Mouse (Mus musculus): Measurements from ENCODE around the gene Ddx21. TPM values are rescaled to one million over a fixed set of nuclear protein-coding genes. Genes with fewer than 3 reads are reported as not detected.

Ddx21 gene
- polyA plus RNA-seq, 1 experiment from 2014 or later = 9.6 TPM

GRCm38 (mm10) chr10:62577673-62578337 lies 24.3 kb downstream of the Ddx21 start:
- WGBS = under 1% methylated on average over 54 of the region's 54 CpGs
- Histone ChIP-seq H3K4me1 (replicated peaks; ENCODE audit: control insufficient read depth, insufficient read depth, low read length) (peaks cover 6% of the 10 kb centered on the region; the same call in 1 of the 2 replicates), H3K36me3 (ENCODE audit: control insufficient read depth, insufficient read depth) (peaks cover 35% of the 10 kb centered on the region), H3K4me3 (ENCODE audit: low read depth, low read length) (peak overlapping the region; percentile 96), H3K4me2 (replicated peaks; ENCODE audit: low read depth) (peak overlapping the region; percentile 88), H3K9me3 (ENCODE audit: control insufficient read depth) (no peaks in the 10 kb centered on the region), H3K27ac (ENCODE audit: low read depth, low read length) (peak overlapping the region; percentile 65), H3K9ac (ENCODE audit: low read depth, low read length) (peak overlapping the region; percentile 74), H3K27me3 (replicated peaks; ENCODE audit: control insufficient read depth, insufficient read depth, low read length) (no peaks in the 10 kb centered on the region)
- TF ChIP-seq CTCF (IDR thresholded peaks at IDR 0.05; ENCODE audit: low read depth) = 0 out of 2 replicates have a peak, but pooled peaks have one; percentile 17
- ATAC-seq = peak; percentile 81

DNA sequence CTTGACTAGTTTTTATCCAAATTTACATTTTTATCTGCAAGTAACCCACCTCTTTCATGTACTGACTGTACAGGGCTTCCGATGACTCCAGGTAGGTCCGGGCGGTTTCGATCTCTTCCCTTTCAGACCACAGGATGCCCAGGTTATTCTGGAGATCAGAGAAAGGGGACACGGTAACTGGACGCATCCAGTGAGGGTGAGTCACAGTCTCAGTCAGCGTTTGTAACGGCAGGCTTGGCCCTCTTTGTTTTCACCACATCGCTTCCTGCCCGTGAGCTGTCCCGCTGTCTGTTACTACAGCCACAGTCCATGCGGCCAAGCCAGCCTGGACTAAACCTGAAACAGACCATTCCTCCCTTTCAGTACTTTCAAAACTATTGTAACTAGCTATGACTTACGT lies 27.1 kb downstream of the Ddx21 start:
- Histone ChIP-seq H3K4me3 (ENCODE audit: low read depth, low read length) (no peak overlapping the region), H3K9ac (ENCODE audit: low read depth, low read length) (no peak overlapping the region), H3K4me1 (replicated peaks; ENCODE audit: control insufficient read depth, insufficient read depth, low read length) (peaks cover 6% of the 10 kb centered on the region; the same call in 1 of the 2 replicates), H3K36me3 (ENCODE audit: control insufficient read depth, insufficient read depth) (peaks cover 20% of the 10 kb centered on the region), H3K27me3 (replicated peaks; ENCODE audit: control insufficient read depth, insufficient read depth, low read length) (no peaks in the 10 kb centered on the region), H3K27ac (ENCODE audit: low read depth, low read length) (no peak overlapping the region), H3K4me2 (replicated peaks; ENCODE audit: low read depth) (no peak overlapping the region), H3K9me3 (ENCODE audit: control insufficient read depth) (no peaks in the 10 kb centered on the region)
- no peak for ATAC-seq
- WGBS = 90% methylated on average over 13 of the region's 13 CpGs
- no peak for TF ChIP-seq CTCF (IDR thresholded peaks at IDR 0.05; ENCODE audit: low read depth)

GRCm38 (mm10) chr10:62570126-62570871 lies 31.8 kb downstream of the Ddx21 start:
- Histone ChIP-seq H3K4me1 (replicated peaks; ENCODE audit: control insufficient read depth, insufficient read depth, low read length) (no peaks in the 10 kb centered on the region), H3K4me3 (ENCODE audit: low read depth, low read length) (no peak overlapping the region), H3K27me3 (replicated peaks; ENCODE audit: control insufficient read depth, insufficient read depth, low read length) (no peaks in the 10 kb centered on the region), H3K9me3 (ENCODE audit: control insufficient read depth) (no peaks in the 10 kb centered on the region), H3K36me3 (ENCODE audit: control insufficient read depth, insufficient read depth) (peaks cover 37% of the 10 kb centered on the region), H3K4me2 (replicated peaks; ENCODE audit: low read depth) (no peak overlapping the region), H3K27ac (ENCODE audit: low read depth, low read length) (peak overlapping the region; percentile 9; the same call in 1 of the 2 replicates), H3K9ac (ENCODE audit: low read depth, low read length) (no peak overlapping the region)
- WGBS = 56% methylated on average over 7 of the region's 7 CpGs
- TF ChIP-seq CTCF (IDR thresholded peaks at IDR 0.05; ENCODE audit: low read depth) = peak; percentile 31
- ATAC-seq = peak; percentile 69

- ATAC-seq = no peak
- Histone ChIP-seq H3K27me3 (replicated peaks; ENCODE audit: control insufficient read depth, insufficient read depth, low read length) (no peaks in the 10 kb centered on the region), H3K27ac (ENCODE audit: low read depth, low read length) (no peak overlapping the region), H3K4me2 (replicated peaks; ENCODE audit: low read depth) (no peak overlapping the region; the same call in 1 of the 2 replicates), H3K4me3 (ENCODE audit: low read depth, low read length) (no peak overlapping the region), H3K9ac (ENCODE audit: low read depth, low read length) (no peak overlapping the region), H3K36me3 (ENCODE audit: control insufficient read depth, insufficient read depth) (peaks cover 41% of the 10 kb centered on the region), H3K9me3 (ENCODE audit: control insufficient read depth) (no peaks in the 10 kb centered on the region), H3K4me1 (replicated peaks; ENCODE audit: control insufficient read depth, insufficient read depth, low read length) (no peaks in the 10 kb centered on the region)
- TF ChIP-seq CTCF (IDR thresholded peaks at IDR 0.05; ENCODE audit: low read depth) = no peak
- WGBS = 62% methylated on average over 4 of the region's 4 CpGs
Observed at GRCm38 (mm10) chr10:62568861-62569260, 33.2 kb downstream of the Ddx21 start.

DNA sequence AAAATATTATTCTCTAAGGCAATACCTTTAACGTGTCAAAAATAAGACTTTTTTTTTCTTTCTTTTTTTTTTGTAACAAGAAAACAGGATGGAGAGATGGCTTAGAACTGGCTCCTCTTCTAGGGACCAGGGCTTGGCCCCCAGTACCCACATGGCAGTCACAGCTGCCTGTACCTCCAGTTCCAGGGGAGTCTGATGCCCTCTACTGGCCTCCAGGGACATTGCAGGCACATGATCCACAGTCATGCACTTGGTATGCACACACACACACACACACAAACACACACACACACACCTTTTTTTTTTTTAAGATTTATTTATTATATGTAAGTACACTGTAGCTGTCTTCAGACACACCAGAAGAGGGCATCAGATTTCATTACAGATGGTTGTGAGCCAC lies 44.3 kb downstream of the Ddx21 start:
- H3K4me3 ChIP-seq (ENCODE audit: low read depth, low read length) = no peak overlapping the region
- no peaks in the 10 kb centered on the region for H3K4me1 ChIP-seq (replicated peaks; ENCODE audit: control insufficient read depth, insufficient read depth, low read length)
- no peak for ATAC-seq
- TF ChIP-seq CTCF (IDR thresholded peaks at IDR 0.05; ENCODE audit: low read depth) = peak; percentile 67
- peaks cover 35% of the 10 kb centered on the region for H3K36me3 ChIP-seq (ENCODE audit: control insufficient read depth, insufficient read depth)
- no peak overlapping the region for H3K27ac ChIP-seq (ENCODE audit: low read depth, low read length)
- no peak overlapping the region for H3K4me2 ChIP-seq (replicated peaks; ENCODE audit: low read depth)
- WGBS = 91% methylated on average over 1 of the region's 1 CpGs
- H3K9ac ChIP-seq (ENCODE audit: low read depth, low read length) = no peak overlapping the region
- H3K27me3 ChIP-seq (replicated peaks; ENCODE audit: control insufficient read depth, insufficient read depth, low read length) = no peaks in the 10 kb centered on the region
- no peaks in the 10 kb centered on the region for H3K9me3 ChIP-seq (ENCODE audit: control insufficient read depth)

DNA sequence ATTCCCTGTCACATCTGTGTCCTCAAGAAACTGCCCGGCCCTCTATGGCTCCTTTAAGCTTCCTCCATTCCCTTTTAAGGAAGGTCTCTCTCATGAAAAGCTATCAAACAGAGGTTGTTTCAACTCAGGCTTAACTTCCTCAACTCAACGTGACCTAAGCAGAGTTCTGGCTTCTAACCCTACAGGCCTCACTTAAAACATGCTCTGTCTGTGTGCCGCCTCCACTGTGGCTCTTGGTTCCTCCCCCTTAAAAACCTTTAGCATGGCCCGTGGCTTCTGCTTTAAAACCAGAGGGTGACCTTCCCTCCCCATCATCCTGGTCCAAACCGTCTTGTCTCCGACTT lies 45.6 kb downstream of the Ddx21 start:
- peaks cover 23% of the 10 kb centered on the region for H3K36me3 ChIP-seq (ENCODE audit: control insufficient read depth, insufficient read depth)
- ATAC-seq = no peak
- no peak overlapping the region for H3K4me3 ChIP-seq (ENCODE audit: low read depth, low read length)
- H3K9ac ChIP-seq (ENCODE audit: low read depth, low read length) = no peak overlapping the region
- no peaks in the 10 kb centered on the region for H3K27me3 ChIP-seq (replicated peaks; ENCODE audit: control insufficient read depth, insufficient read depth, low read length)
- H3K4me2 ChIP-seq (replicated peaks; ENCODE audit: low read depth) = no peak overlapping the region
- no peak for TF ChIP-seq CTCF (IDR thresholded peaks at IDR 0.05; ENCODE audit: low read depth)
- 87% methylated on average over 6 of the region's 6 CpGs for WGBS
- no peak overlapping the region for H3K27ac ChIP-seq (ENCODE audit: low read depth, low read length)
- H3K9me3 ChIP-seq (ENCODE audit: control insufficient read depth) = no peaks in the 10 kb centered on the region
- no peaks in the 10 kb centered on the region for H3K4me1 ChIP-seq (replicated peaks; ENCODE audit: control insufficient read depth, insufficient read depth, low read length)

Measured in intestine, postnatal 0 days (tissue).